In the genomic region with DNA sequence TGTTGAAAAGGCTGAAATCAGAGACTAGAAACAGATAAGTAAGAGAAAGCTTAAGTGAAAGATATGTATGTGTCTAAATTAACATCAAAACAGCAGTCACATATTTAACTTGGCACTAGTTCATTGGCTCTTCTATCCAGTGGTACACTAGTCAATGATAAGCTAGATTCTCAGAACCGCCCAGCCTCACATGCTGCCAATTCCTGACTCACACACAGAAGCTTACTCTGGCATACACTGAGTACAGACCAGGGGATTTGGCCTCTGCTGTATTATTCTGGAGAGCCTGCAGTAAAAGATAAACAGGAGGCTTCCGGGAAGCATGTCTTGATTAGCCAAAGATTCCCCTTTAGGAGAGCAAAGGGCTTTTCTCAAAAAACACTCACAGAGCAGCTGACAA, we compare ENCODE assay signal across 10 mouse cellular contexts.
DNase-seq lines count a peak whose midpoint lies in the region; ATAC-seq lines count a peak whose summit lies in the region.
"Had no signal": no experiment of that assay in that cellular context is flagged by ENCODE, and none has a peak within 500 bp of the region (broad histone marks: within the 10 kb centered on the region; RNA-seq: fewer than 3 reads in every experiment).

No protein-coding gene starts in this region.

- H3K4me2 ChIP-seq in forebrain, embryonic 14.5 days (ENCODE audit: low read length): no peak overlapping the region
- H3K4me2 ChIP-seq in forebrain, embryonic 11.5 days (ENCODE audit: low read depth, low read length, severe bottlenecking): no peak overlapping the region
- H3K4me2 ChIP-seq in midbrain, embryonic 14.5 days (ENCODE audit: low read length): no peak overlapping the region
- no peak overlapping the region for H3K4me2 ChIP-seq in midbrain, embryonic 13.5 days (replicated peaks)
- no peak overlapping the region for H3K4me2 ChIP-seq in midbrain, embryonic 16.5 days (ENCODE audit: low read length)
- H3K4me2 ChIP-seq: limb, embryonic 13.5 days had no signal

- H3K9ac ChIP-seq in forebrain, embryonic 14.5 days (ENCODE audit: low read length): no peak overlapping the region
- H3K9ac ChIP-seq in forebrain, embryonic 11.5 days (ENCODE audit: low read length): no peak overlapping the region
- H3K9ac ChIP-seq in midbrain, embryonic 14.5 days (replicated peaks; ENCODE audit: low read length): no peak overlapping the region
- no peak overlapping the region for H3K9ac ChIP-seq in midbrain, embryonic 13.5 days (replicated peaks)
- H3K9ac ChIP-seq in midbrain, embryonic 16.5 days (ENCODE audit: low read depth, low read length): no peak overlapping the region
- H3K9ac ChIP-seq: limb, embryonic 13.5 days had no signal

- H3K9me3 ChIP-seq in forebrain, embryonic 14.5 days (replicated peaks; ENCODE audit: control insufficient read depth, low read length): no peaks in the 10 kb centered on the region
- H3K9me3 ChIP-seq in forebrain, embryonic 11.5 days (ENCODE audit: control insufficient read depth, low read length): no peaks in the 10 kb centered on the region
- no peaks in the 10 kb centered on the region for H3K9me3 ChIP-seq in midbrain, embryonic 14.5 days (ENCODE audit: control insufficient read depth, low read length)
- H3K9me3 ChIP-seq in midbrain, embryonic 13.5 days: no peaks in the 10 kb centered on the region
- H3K9me3 ChIP-seq in midbrain, embryonic 16.5 days (replicated peaks; ENCODE audit: control insufficient read depth, low read length, poor library complexity, severe bottlenecking): no peaks in the 10 kb centered on the region
- H3K9me3 ChIP-seq: limb, embryonic 13.5 days had no signal

- peak; percentile 84 for DNase-seq in forebrain, embryonic 14.5 days (ENCODE audit: low spot score)
- DNase-seq in forebrain, embryonic 11.5 days (ENCODE audit: low spot score): no peak
- peak; percentile 64 for DNase-seq in midbrain, embryonic 14.5 days
- peak; percentile 71 for DNase-seq in heart, postnatal 25 days (ENCODE audit: low spot score)

- H3K4me1 ChIP-seq in forebrain, embryonic 14.5 days (ENCODE audit: control insufficient read depth, insufficient read depth, low read length): no peaks in the 10 kb centered on the region; the same call in 1 of the 2 replicates
- H3K4me1 ChIP-seq in forebrain, embryonic 11.5 days (replicated peaks; ENCODE audit: control insufficient read depth, insufficient read depth, low read length): no peaks in the 10 kb centered on the region
- no peaks in the 10 kb centered on the region for H3K4me1 ChIP-seq in midbrain, embryonic 14.5 days (ENCODE audit: control insufficient read depth, insufficient read depth, low read length)
- 0 out of 2 replicates have a peak, but pooled peaks cover 3% of the 10 kb centered on the region for H3K4me1 ChIP-seq in midbrain, embryonic 13.5 days (replicated peaks)
- H3K4me1 ChIP-seq in midbrain, embryonic 16.5 days (ENCODE audit: control insufficient read depth, insufficient read depth, low read length): no peaks in the 10 kb centered on the region
- H3K4me1 ChIP-seq: limb, embryonic 13.5 days had no signal

- H3K36me3 ChIP-seq in forebrain, embryonic 14.5 days (ENCODE audit: control insufficient read depth, insufficient read depth, low read length): no peaks in the 10 kb centered on the region
- no peaks in the 10 kb centered on the region for H3K36me3 ChIP-seq in forebrain, embryonic 11.5 days (ENCODE audit: control insufficient read depth, insufficient read depth, low read length)
- no peaks in the 10 kb centered on the region for H3K36me3 ChIP-seq in midbrain, embryonic 14.5 days (ENCODE audit: control insufficient read depth, insufficient read depth, low read length)
- no peaks in the 10 kb centered on the region for H3K36me3 ChIP-seq in midbrain, embryonic 13.5 days
- no peaks in the 10 kb centered on the region for H3K36me3 ChIP-seq in midbrain, embryonic 16.5 days (ENCODE audit: control insufficient read depth, insufficient read depth, low read length)
- H3K36me3 ChIP-seq: limb, embryonic 13.5 days had no signal

- no peak overlapping the region for H3K4me3 ChIP-seq in forebrain, embryonic 14.5 days (ENCODE audit: low read depth, low read length)
- no peak overlapping the region for H3K4me3 ChIP-seq in forebrain, embryonic 11.5 days (ENCODE audit: low read depth, low read length)
- H3K4me3 ChIP-seq in midbrain, embryonic 14.5 days (replicated peaks; ENCODE audit: low read depth, low read length): no peak overlapping the region
- no peak overlapping the region for H3K4me3 ChIP-seq in midbrain, embryonic 13.5 days (replicated peaks)
- no peak overlapping the region for H3K4me3 ChIP-seq in midbrain, embryonic 16.5 days (ENCODE audit: low read depth, low read length)
- H3K4me3 ChIP-seq: limb, embryonic 13.5 days had no signal

- peak; percentile 85 for ATAC-seq in forebrain, embryonic 14.5 days
- no peak for ATAC-seq in forebrain, embryonic 11.5 days (replicated peaks; ENCODE audit: low FRiP score)
- ATAC-seq in midbrain, embryonic 14.5 days (ENCODE audit: low FRiP score, low TSS enrichment): peak; percentile 34; the same call in 1 of the 2 replicates
- ATAC-seq in midbrain, embryonic 13.5 days: no peak
- peak; percentile 79 for ATAC-seq in midbrain, embryonic 16.5 days
- no peak for ATAC-seq in granulocyte monocyte progenitor cell, adult 5-6 weeks (replicated peaks; ENCODE audit: poor library complexity, severe bottlenecking)
- no peak for ATAC-seq in monocyte, adult 5-6 weeks (replicated peaks; ENCODE audit: insufficient number of reproducible peaks, low FRiP score, low TSS enrichment, poor library complexity, severe bottlenecking)

- WGBS in forebrain, embryonic 14.5 days: 41% methylated on average over 2 of the region's 2 CpGs
- WGBS in forebrain, embryonic 11.5 days: 73% methylated on average over 2 of the region's 2 CpGs
- WGBS in midbrain, embryonic 14.5 days: 62% methylated on average over 2 of the region's 2 CpGs
- WGBS in midbrain, embryonic 13.5 days: 55% methylated on average over 2 of the region's 2 CpGs
- WGBS in midbrain, embryonic 16.5 days: 41% methylated on average over 2 of the region's 2 CpGs

- H3K27ac ChIP-seq in forebrain, embryonic 14.5 days (ENCODE audit: low read depth, low read length): no peak overlapping the region
- H3K27ac ChIP-seq in forebrain, embryonic 11.5 days (ENCODE audit: low read depth, low read length): no peak overlapping the region
- H3K27ac ChIP-seq in midbrain, embryonic 14.5 days (replicated peaks; ENCODE audit: low read depth, low read length): no peak overlapping the region
- H3K27ac ChIP-seq in midbrain, embryonic 13.5 days: no peak overlapping the region
- no peak overlapping the region for H3K27ac ChIP-seq in midbrain, embryonic 16.5 days (ENCODE audit: low read length)
- H3K27ac ChIP-seq: limb, embryonic 13.5 days had no signal

- intact Hi-C loops in heart, postnatal 25 days (cut with DNase I): no loop called here

- H3K27me3 ChIP-seq in forebrain, embryonic 14.5 days (replicated peaks; ENCODE audit: control insufficient read depth, insufficient read depth, low read length): no peaks in the 10 kb centered on the region
- H3K27me3 ChIP-seq in forebrain, embryonic 11.5 days (ENCODE audit: control insufficient read depth, insufficient read depth, low read length): no peaks in the 10 kb centered on the region
- no peaks in the 10 kb centered on the region for H3K27me3 ChIP-seq in midbrain, embryonic 14.5 days (ENCODE audit: control insufficient read depth, insufficient read depth, low read length)
- no peaks in the 10 kb centered on the region for H3K27me3 ChIP-seq in midbrain, embryonic 13.5 days
- H3K27me3 ChIP-seq in midbrain, embryonic 16.5 days (ENCODE audit: control insufficient read depth, insufficient read depth, low read depth, low read length): no peaks in the 10 kb centered on the region
- H3K27me3 ChIP-seq: CH12.LX; limb, embryonic 13.5 days had no signal

Comparison
In these comparisons a context has a peak if more than half of its experiments do, and no peak if none do; other contexts are left out.
1. ATAC-seq: peak in forebrain, embryonic 14.5 days (single experiment), midbrain, embryonic 14.5 days (single experiment) and midbrain, embryonic 16.5 days (single experiment); none in forebrain, embryonic 11.5 days (single experiment), midbrain, embryonic 13.5 days (single experiment), granulocyte monocyte progenitor cell, adult 5-6 weeks (single experiment) and monocyte, adult 5-6 weeks (single experiment).